Mouse (Mus musculus) B cell, adult 2 months (primary cell): ENCODE measurements at regions not wholly inside any gene's neighbourhood (a gene's known extent, or its start where the extent isn't known, plus 50 kb on each side); places are given as distances from the start of the nearest gene placed in this dataset.
"Not testable (repeated sequence)": the region's sequence is repeated elsewhere in the genome, so short reads cannot be mapped to it uniquely, and the experiment has no call there.

Source experiments
- DNase-seq, 2 experiments: peaks; one replicate each; pipeline ENCODE4 v3.0.0; 2022

- DNase-seq = no peak
Measured at GRCm38 (mm10) chr13:5628124-5628523, 233.2 kb upstream of the Klf6 start.

GRCm38 (mm10) chr13:5634960-5635359 is 226.3 kb upstream of the Klf6 start:
- no peak for DNase-seq

- no peak for DNase-seq
Measured at GRCm38 (mm10) chr13:5641743-5642510, 219.4 kb upstream of the Klf6 start.

- DNase-seq = no peak
Measured at GRCm38 (mm10) chr13:5648276-5648675, 213.0 kb upstream of the Klf6 start.

GRCm38 (mm10) chr13:5657556-5657955 is 203.7 kb upstream of the Klf6 start:
- DNase-seq = no peak

GRCm38 (mm10) chr13:5666235-5667007 is 194.9 kb upstream of the Klf6 start:
- no peak for DNase-seq

GRCm38 (mm10) chr13:5675668-5676067 is 185.6 kb upstream of the Klf6 start:
- no peak for DNase-seq

GRCm38 (mm10) chr13:5690124-5690523 is 171.2 kb upstream of the Klf6 start:
- no peak for DNase-seq

GRCm38 (mm10) chr13:5690680-5691079 is 170.6 kb upstream of the Klf6 start:
- not testable (repeated sequence) for DNase-seq

- no peak for DNase-seq
Measured at GRCm38 (mm10) chr13:5694626-5695025, 166.7 kb upstream of the Klf6 start.

- not testable (repeated sequence) for DNase-seq
Measured at GRCm38 (mm10) chr13:5695581-5695980, 165.7 kb upstream of the Klf6 start.

- no peak for DNase-seq
Measured at GRCm38 (mm10) chr13:5696377-5696776, 164.9 kb upstream of the Klf6 start.

- DNase-seq = not testable (repeated sequence)
Measured at GRCm38 (mm10) chr13:5697329-5697728, 164.0 kb upstream of the Klf6 start.

- no peak for DNase-seq
Measured at GRCm38 (mm10) chr13:5702071-5702470, 159.2 kb upstream of the Klf6 start.

GRCm38 (mm10) chr13:5704991-5705390 is 156.3 kb upstream of the Klf6 start:
- no peak for DNase-seq

- no peak for DNase-seq
Measured at GRCm38 (mm10) chr13:5711646-5712045, 149.6 kb upstream of the Klf6 start.

- DNase-seq = peak in 1 of 2 experiments; percentile 12
Measured at GRCm38 (mm10) chr13:5713195-5713863, 148.0 kb upstream of the Klf6 start.

GRCm38 (mm10) chr13:5714191-5714591 is 147.1 kb upstream of the Klf6 start:
- peak; percentile 23 to 33 for DNase-seq

GRCm38 (mm10) chr13:5714793-5715192 is 146.5 kb upstream of the Klf6 start:
- DNase-seq = no peak

- DNase-seq = no peak
Measured at GRCm38 (mm10) chr13:5716749-5717148, 144.5 kb upstream of the Klf6 start.

GRCm38 (mm10) chr13:5723319-5723718 is 138.0 kb upstream of the Klf6 start:
- no peak for DNase-seq

- DNase-seq = no peak
Measured at GRCm38 (mm10) chr13:5724364-5724763, 136.9 kb upstream of the Klf6 start.

- DNase-seq = no peak
Measured at GRCm38 (mm10) chr13:5725984-5726383, 135.3 kb upstream of the Klf6 start.

- DNase-seq = no peak
Measured at GRCm38 (mm10) chr13:5726446-5726845, 134.8 kb upstream of the Klf6 start.
